Mouse (Mus musculus): ENCODE data around the gene Uts2. TPM values are rescaled to one million over a fixed set of nuclear protein-coding genes. Genes with fewer than 3 reads are reported as not detected.

Gene Uts2
- total RNA-seq (2012; rRNA removed) (not detected in 2 replicates), total RNA-seq (2014; rRNA removed) (not detected in 2 replicates), polyA plus RNA-seq (2012; ENCODE audit: insufficient read length, low read depth) (not detected in 2 replicates)

DNA sequence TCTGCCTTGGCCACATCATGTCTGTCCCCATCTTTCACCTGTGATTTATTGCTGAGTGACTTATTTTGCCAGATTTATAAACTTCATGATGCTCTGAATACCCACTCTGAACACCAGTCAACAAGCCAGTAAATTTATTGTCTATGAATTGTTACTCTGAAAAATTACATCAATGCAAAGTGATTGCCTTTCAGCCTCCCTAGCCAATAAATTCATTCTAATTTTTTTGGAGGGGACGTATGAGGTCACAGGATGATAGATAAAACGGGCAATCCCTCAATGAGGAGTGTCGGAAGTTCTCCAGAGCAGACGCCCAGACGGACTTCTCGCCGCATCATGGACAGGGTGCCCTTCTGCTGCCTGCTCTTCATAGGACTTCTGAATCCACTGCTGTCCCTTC, at the start of gene Uts2:
Gene Uts2 (plus strand): TSS at position 301 of the 400 bp plus-strand sequence.
- dilution Hi-C loops (cut with MboI; ENCODE audit: extremely low pct_ligation_motif_present, extremely low pct_unique_long_range_greater_than_20kb, low sequenced_read_pairs) (no loop called here), in situ Hi-C loops (cut with MboI; ENCODE audit: low pct_ligation_motif_present, low pct_unique_long_range_greater_than_20kb, low sequenced_read_pairs) (no loop called here)
- no peaks in the 10 kb centered on the region for H3K36me3 ChIP-seq (replicated peaks in 1 of 2; ENCODE audit: control insufficient read depth in 1 of 2, insufficient read depth in 1 of 2, low read length in 1 of 2)
- H3K79me2 ChIP-seq (replicated peaks; ENCODE audit: control insufficient read depth, extremely low read depth, insufficient read depth, poor library complexity, severe bottlenecking) = no peaks in the 10 kb centered on the region
- peaks cover 17 to 22% of the 10 kb centered on the region in 2 experiments for H3K4me1 ChIP-seq (ENCODE audit: control insufficient read depth in 1 of 2, insufficient read depth in 2 of 2)
- no peak for TF ChIP-seq MYC (IDR thresholded peaks at IDR 0.05; ENCODE audit: low read depth, low read length)
- no peak for TF ChIP-seq UBTF (IDR thresholded peaks at IDR 0.05; ENCODE audit: low read depth, low read length)
- no peak for TF ChIP-seq PAX5 (IDR thresholded peaks at IDR 0.05; ENCODE audit: low read length)
- no peak for TF ChIP-seq RAD21 (IDR thresholded peaks at IDR 0.05; ENCODE audit: low read depth, low read length)
- TF ChIP-seq JUND (conservative IDR thresholded peaks at IDR 0.05; ENCODE audit: low read depth, low read length) = no peak
- no peak for TF ChIP-seq IRF4 (IDR thresholded peaks at IDR 0.05; ENCODE audit: low read depth, low read length)
- no peak for TF ChIP-seq GABPA (IDR thresholded peaks at IDR 0.05; ENCODE audit: insufficient replicate concordance, low read depth, low read length)
- no peak for TF ChIP-seq E2F4 (IDR thresholded peaks at IDR 0.05; ENCODE audit: insufficient replicate concordance, low read depth, low read length)
- no peak for TF ChIP-seq EP300 (IDR thresholded peaks at IDR 0.05; ENCODE audit: low read length)
- TF ChIP-seq ELF1 (IDR thresholded peaks at IDR 0.05; ENCODE audit: low read depth, low read length) = no peak
- TF ChIP-seq HCFC1 (IDR thresholded peaks at IDR 0.05; ENCODE audit: low read depth, low read length) = no peak
- no peak for TF ChIP-seq KAT2A (IDR thresholded peaks at IDR 0.05; ENCODE audit: insufficient replicate concordance, low read length)
- no peak for TF ChIP-seq NELFE (IDR thresholded peaks at IDR 0.05; ENCODE audit: low read depth, low read length)
- TF ChIP-seq TCF12 (IDR thresholded peaks at IDR 0.05; ENCODE audit: low read depth, low read length) = no peak
- TF ChIP-seq USF2 (conservative IDR thresholded peaks at IDR 0.05; ENCODE audit: low read depth, low read length) = no peak
- no peak for TF ChIP-seq CTCF (conservative IDR thresholded peaks at IDR 0.05 in 1 of 2, IDR thresholded peaks at IDR 0.05 in 1 of 2; ENCODE audit: low read depth in 2 of 2, low read length in 2 of 2)
- TF ChIP-seq ZNF384 (IDR thresholded peaks at IDR 0.05; ENCODE audit: low read depth, low read length) = no peak
- TF ChIP-seq CHD1 (IDR thresholded peaks at IDR 0.05; ENCODE audit: low read depth, low read length) = no peak
- no peak for TF ChIP-seq BHLHE40 (IDR thresholded peaks at IDR 0.05; ENCODE audit: low read depth, low read length)
- no peak for TF ChIP-seq RCOR1 (conservative IDR thresholded peaks at IDR 0.05; ENCODE audit: low read depth, low read length)
- no peak for DNase-seq (ENCODE audit: extremely low read depth)
- H3K4me3 ChIP-seq (replicated peaks in 1 of 3; ENCODE audit: low read depth in 2 of 3, low read length in 2 of 3, poor library complexity in 1 of 3) = no peak within 1 kb of the TSS
- H3K9ac ChIP-seq (ENCODE audit: insufficient read depth, low read depth) = no peak within 1 kb of the TSS
- no peak within 1 kb of the TSS for H3K4me2 ChIP-seq (ENCODE audit: insufficient read depth, low read depth, poor library complexity, severe bottlenecking)
- H3K27ac ChIP-seq (ENCODE audit: insufficient read depth, low read depth) = no peak within 1 kb of the TSS
- no peaks in the 10 kb centered on the region for H3K27me3 ChIP-seq (replicated peaks)
- peaks cover 4% of the 10 kb centered on the region for H3K9me3 ChIP-seq (replicated peaks; ENCODE audit: low read length)

DNA sequence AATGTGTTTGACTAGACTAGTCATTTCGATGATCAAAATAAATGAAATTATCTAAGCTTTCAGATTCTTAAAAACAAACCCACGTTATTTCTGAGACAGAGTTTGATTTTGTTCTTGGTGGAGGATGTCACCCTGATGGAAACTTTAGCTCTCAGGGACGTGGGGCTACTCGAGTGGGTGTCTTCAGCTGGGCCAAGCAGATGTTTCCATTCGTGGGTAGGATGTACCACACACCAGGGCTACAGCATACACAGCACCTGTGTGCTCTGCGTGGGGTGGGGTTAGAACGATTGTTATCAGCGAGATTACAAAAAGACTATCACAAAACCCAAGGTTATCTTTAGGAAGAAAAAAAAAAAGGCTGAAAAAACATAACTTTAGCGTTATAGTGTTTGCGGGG, 45.9 kb upstream of the Uts2 start:
- H3K36me3 ChIP-seq (replicated peaks in 1 of 2; ENCODE audit: control insufficient read depth in 1 of 2, insufficient read depth in 1 of 2, low read length in 1 of 2) = no peaks in the 10 kb centered on the region
- in situ Hi-C loops (cut with MboI; ENCODE audit: low pct_ligation_motif_present, low pct_unique_long_range_greater_than_20kb, low sequenced_read_pairs) = no loop called here
- H3K9me3 ChIP-seq (replicated peaks; ENCODE audit: low read length) = no peaks in the 10 kb centered on the region
- no peak for TF ChIP-seq GABPA (IDR thresholded peaks at IDR 0.05; ENCODE audit: insufficient replicate concordance, low read depth, low read length)
- TF ChIP-seq USF2 (conservative IDR thresholded peaks at IDR 0.05; ENCODE audit: low read depth, low read length) = no peak
- TF ChIP-seq EP300 (IDR thresholded peaks at IDR 0.05; ENCODE audit: low read length) = no peak
- no peak for TF ChIP-seq JUN (IDR thresholded peaks at IDR 0.05; ENCODE audit: insufficient read depth, low read depth, low read length)
- TF ChIP-seq MAX (IDR thresholded peaks at IDR 0.05; ENCODE audit: low read length) = no peak
- no peak for TF ChIP-seq CTCF (conservative IDR thresholded peaks at IDR 0.05 in 1 of 2, IDR thresholded peaks at IDR 0.05 in 1 of 2; ENCODE audit: low read depth in 2 of 2, low read length in 2 of 2)
- TF ChIP-seq PAX5 (IDR thresholded peaks at IDR 0.05; ENCODE audit: low read length) = no peak
- TF ChIP-seq MXI1 (IDR thresholded peaks at IDR 0.05; ENCODE audit: low read depth, low read length) = no peak
- no peak for TF ChIP-seq HCFC1 (IDR thresholded peaks at IDR 0.05; ENCODE audit: low read depth, low read length)
- no peak for TF ChIP-seq ZNF384 (IDR thresholded peaks at IDR 0.05; ENCODE audit: low read depth, low read length)
- no peak for TF ChIP-seq MAZ (IDR thresholded peaks at IDR 0.05; ENCODE audit: low read depth, low read length)
- no peak for TF ChIP-seq NELFE (IDR thresholded peaks at IDR 0.05; ENCODE audit: low read depth, low read length)
- no peak for TF ChIP-seq MAFK (IDR thresholded peaks at IDR 0.05; ENCODE audit: insufficient replicate concordance, low read length)
- no peak for TF ChIP-seq USF1 (IDR thresholded peaks at IDR 0.05; ENCODE audit: low read depth, low read length)
- TF ChIP-seq ETS1 (conservative IDR thresholded peaks at IDR 0.05; ENCODE audit: low read depth, low read length) = no peak
- TF ChIP-seq UBTF (IDR thresholded peaks at IDR 0.05; ENCODE audit: low read depth, low read length) = no peak
- no peak for TF ChIP-seq POLR2AphosphoS2 (IDR thresholded peaks at IDR 0.05; ENCODE audit: low read depth, low read length)
- no peak for TF ChIP-seq CHD1 (IDR thresholded peaks at IDR 0.05; ENCODE audit: low read depth, low read length)
- no peak for TF ChIP-seq RCOR1 (conservative IDR thresholded peaks at IDR 0.05; ENCODE audit: low read depth, low read length)
- dilution Hi-C loops (cut with MboI; ENCODE audit: extremely low pct_ligation_motif_present, extremely low pct_unique_long_range_greater_than_20kb, low sequenced_read_pairs) = no loop called here
- peaks cover 27% of the 10 kb centered on the region for H3K27me3 ChIP-seq (replicated peaks)
- peaks cover 0 to 9% of the 10 kb centered on the region in 2 experiments; a peak in 2 of 4 replicates for H3K4me1 ChIP-seq (ENCODE audit: control insufficient read depth in 1 of 2, insufficient read depth in 2 of 2)
- H3K4me3 ChIP-seq (replicated peaks in 1 of 3; ENCODE audit: low read depth in 2 of 3, low read length in 2 of 3, poor library complexity in 1 of 3) = no peak overlapping the region
- no peak overlapping the region for H3K9ac ChIP-seq (ENCODE audit: insufficient read depth, low read depth)
- no peak overlapping the region for H3K4me2 ChIP-seq (ENCODE audit: insufficient read depth, low read depth, poor library complexity, severe bottlenecking)
- H3K79me2 ChIP-seq (replicated peaks; ENCODE audit: control insufficient read depth, extremely low read depth, insufficient read depth, poor library complexity, severe bottlenecking) = no peaks in the 10 kb centered on the region
- no peak overlapping the region for H3K27ac ChIP-seq (ENCODE audit: insufficient read depth, low read depth)
- no peak for DNase-seq (ENCODE audit: extremely low read depth)

Data from CH12.LX (cell line).